Mouse (Mus musculus) C2C12 (cell line): ENCODE data around the gene Rab40b. TPM values are rescaled to one million over a fixed set of nuclear protein-coding genes. Genes with fewer than 3 reads are reported as not detected.

Experiments
- H3K27me3 ChIP-seq: one replicate; pipeline ENCODE4 v1.6.1; 2011; ENCODE audit not compliant: control insufficient read depth, insufficient read depth, insufficient read length
- H3K36me3 ChIP-seq: one replicate; pipeline ENCODE4 v1.6.1; 2011; ENCODE audit not compliant: control insufficient read depth, insufficient read depth
- H3K4me3 ChIP-seq: one replicate; pipeline ENCODE4 v1.5.1; 2011; ENCODE audit warnings: mild to moderate bottlenecking, control low read depth; ENCODE audit not compliant: poor library complexity, insufficient read depth, severe bottlenecking
- H3K79me2 ChIP-seq: one replicate; pipeline ENCODE4 v1.6.1; 2011; ENCODE audit not compliant: control insufficient read depth, insufficient read depth
- H3K79me3 ChIP-seq: one replicate; pipeline ENCODE4 v1.6.1; 2011; ENCODE audit warnings: low read depth, control low read depth
- H3ac ChIP-seq: one replicate; pipeline ENCODE3; 2011; ENCODE audit warnings: low read depth; ENCODE audit not compliant: control insufficient read depth, insufficient read length
- CEBPB ChIP-seq: IDR thresholded peaks from one replicate; pipeline ENCODE4 v1.6.1; 2011; ENCODE audit warnings: low read depth, mild to moderate bottlenecking, control low read depth, moderate library complexity
- CTCF ChIP-seq: IDR thresholded peaks from one replicate; pipeline ENCODE4 v1.5.1; 2011; ENCODE audit not compliant: control insufficient read depth, insufficient read depth, insufficient read length
- FOSL1 ChIP-seq: IDR thresholded peaks from one replicate; pipeline ENCODE4 v1.8.0; 2011; ENCODE audit warnings: mild to moderate bottlenecking, low read length; ENCODE audit not compliant: poor library complexity, insufficient read depth, severe bottlenecking
- MAX ChIP-seq: IDR thresholded peaks from one replicate; pipeline ENCODE4 v1.6.1; 2011; ENCODE audit warnings: mild to moderate bottlenecking, control low read depth
- MYOD1 ChIP-seq: IDR thresholded peaks from one replicate; pipeline ENCODE4 v1.6.1; 2011; ENCODE audit warnings: low read depth; ENCODE audit not compliant: control insufficient read depth, insufficient read length
- MYOG ChIP-seq: IDR thresholded peaks from one replicate; pipeline ENCODE4 v1.6.1; 2011; ENCODE audit not compliant: control insufficient read depth, insufficient read length; ENCODE audit errors: extremely low read depth
- USF1 ChIP-seq: IDR thresholded peaks from one replicate; pipeline ENCODE4 v1.6.1; 2011; ENCODE audit warnings: low read depth, mild to moderate bottlenecking, control low read depth, moderate library complexity
- polyA plus RNA-seq: library from polyadenylated mRNA; unstranded; fragments of >200 nt; fragmentation: generic; extraction: Trizol; gene quantifications from one replicate; pipeline ENCODE4 v1.2.1, GENCODE M21; 2012; ENCODE audit warnings: missing spikeins

Gene Rab40b
- polyA plus RNA-seq, 1 experiment = 0.41 TPM

DNA sequence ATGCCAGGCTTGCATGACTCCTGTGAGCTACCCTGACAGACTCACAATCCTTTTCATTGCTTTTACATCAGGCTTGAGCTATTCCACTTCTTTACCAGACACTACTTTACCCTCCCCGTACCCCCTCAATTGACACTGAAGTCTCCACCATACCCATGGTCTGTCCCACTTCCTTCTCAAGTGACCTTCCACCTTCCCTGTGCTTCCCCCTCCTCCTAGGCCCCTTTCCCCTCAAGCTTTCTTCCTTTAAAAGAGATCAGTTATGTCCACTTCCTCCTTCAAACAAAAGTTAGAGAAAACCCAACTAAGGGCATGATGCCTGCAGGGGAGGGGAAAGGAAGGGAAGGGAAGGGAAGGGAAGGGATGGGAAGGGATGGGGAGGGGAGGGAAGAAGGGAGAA lies 47.8 kb downstream of the Rab40b start:
- no peak overlapping the region for H3ac ChIP-seq
- peaks cover 18% of the 10 kb centered on the region for H3K79me3 ChIP-seq
- H3K4me3 ChIP-seq = no peak overlapping the region
- peaks cover 62% of the 10 kb centered on the region for H3K79me2 ChIP-seq
- no peak for TF ChIP-seq USF1
- no peak for TF ChIP-seq MYOD1
- no peak for TF ChIP-seq MYOG
- TF ChIP-seq MAX = no peak
- TF ChIP-seq CEBPB = no peak
- no peak for TF ChIP-seq CTCF
- TF ChIP-seq FOSL1 = no peak
- no peaks in the 10 kb centered on the region for H3K27me3 ChIP-seq
- peaks cover 48% of the 10 kb centered on the region for H3K36me3 ChIP-seq

DNA sequence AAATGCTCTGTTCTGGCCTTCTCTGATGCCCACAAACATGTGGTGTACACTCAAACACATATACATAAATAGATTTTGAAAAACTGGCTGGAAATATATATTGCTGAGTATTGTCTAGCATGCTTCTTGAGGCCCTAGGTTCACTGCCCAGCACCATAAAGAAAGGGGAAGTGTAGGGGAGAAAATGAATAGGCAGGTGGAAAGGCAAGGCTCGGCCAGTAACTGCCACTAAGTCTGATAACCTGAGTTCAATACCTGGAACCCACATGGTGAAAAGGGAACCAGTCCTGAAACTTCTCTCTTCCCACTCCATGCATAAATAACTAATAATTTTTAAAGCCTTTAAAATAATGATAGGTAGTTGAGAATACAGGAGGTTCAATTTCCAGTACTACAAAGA lies 48.4 kb downstream of the Rab40b start:
- TF ChIP-seq MAX (no peak), CEBPB (no peak), MYOG (no peak), MYOD1 (no peak), CTCF (no peak), FOSL1 (no peak), USF1 (no peak)
- H3K36me3 ChIP-seq = peaks cover 55% of the 10 kb centered on the region
- H3K79me3 ChIP-seq = peaks cover 18% of the 10 kb centered on the region
- H3K4me3 ChIP-seq = no peak overlapping the region
- H3K27me3 ChIP-seq = no peaks in the 10 kb centered on the region
- no peak overlapping the region for H3ac ChIP-seq
- H3K79me2 ChIP-seq = peaks cover 56% of the 10 kb centered on the region

DNA sequence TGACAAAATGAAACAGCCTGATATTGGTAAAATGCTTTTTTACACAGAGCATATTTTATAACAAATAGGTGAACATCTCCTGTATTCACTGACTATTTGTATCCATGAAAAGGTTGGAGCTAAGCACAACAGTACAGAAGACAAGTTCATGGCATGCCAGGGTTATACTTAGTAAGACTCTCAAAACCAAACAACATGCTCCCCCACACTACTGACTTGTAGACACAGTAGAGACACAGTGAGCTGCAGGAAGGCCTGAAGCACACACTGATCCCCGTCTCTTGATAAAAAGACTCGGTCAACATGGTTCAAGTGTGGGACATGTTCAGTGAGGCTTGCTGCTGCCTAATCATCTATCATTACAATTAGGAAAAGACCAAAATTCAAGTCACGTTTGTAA lies 56.4 kb downstream of the Rab40b start:
- no peak overlapping the region for H3K4me3 ChIP-seq
- peaks cover 3% of the 10 kb centered on the region for H3K79me3 ChIP-seq
- peaks cover 88% of the 10 kb centered on the region for H3K36me3 ChIP-seq
- TF ChIP-seq MAX (no peak), CEBPB (no peak), MYOD1 (no peak), USF1 (no peak), MYOG (no peak), FOSL1 (no peak), CTCF (no peak)
- H3ac ChIP-seq = no peak overlapping the region
- peaks cover 19% of the 10 kb centered on the region for H3K79me2 ChIP-seq
- H3K27me3 ChIP-seq = no peaks in the 10 kb centered on the region

DNA sequence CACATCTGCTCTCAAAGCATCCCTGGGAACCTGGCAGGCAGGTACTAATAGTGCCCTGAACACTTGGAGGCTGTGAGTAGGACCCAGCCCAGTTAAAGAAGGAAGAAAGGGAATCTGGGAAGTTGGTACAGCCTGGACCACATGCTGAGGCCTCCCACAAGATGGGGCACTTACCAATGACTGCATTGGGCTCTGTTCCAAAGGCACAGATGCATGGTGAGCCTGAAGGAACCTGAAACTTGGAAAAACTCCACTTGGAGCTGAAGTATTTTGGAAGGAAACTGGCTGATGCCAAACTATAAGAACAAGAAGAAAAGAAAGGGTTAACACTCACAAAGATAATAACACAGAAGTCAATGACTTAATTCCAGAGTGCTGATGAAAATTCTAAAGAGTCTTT lies 59.4 kb downstream of the Rab40b start:
- TF ChIP-seq MYOG = no peak
- TF ChIP-seq USF1 = no peak
- TF ChIP-seq CTCF = no peak
- TF ChIP-seq MAX = no peak
- no peak for TF ChIP-seq CEBPB
- TF ChIP-seq MYOD1 = no peak
- TF ChIP-seq FOSL1 = no peak
- Histone ChIP-seq H3K36me3 (peaks cover 72% of the 10 kb centered on the region), H3ac (no peak overlapping the region)

DNA sequence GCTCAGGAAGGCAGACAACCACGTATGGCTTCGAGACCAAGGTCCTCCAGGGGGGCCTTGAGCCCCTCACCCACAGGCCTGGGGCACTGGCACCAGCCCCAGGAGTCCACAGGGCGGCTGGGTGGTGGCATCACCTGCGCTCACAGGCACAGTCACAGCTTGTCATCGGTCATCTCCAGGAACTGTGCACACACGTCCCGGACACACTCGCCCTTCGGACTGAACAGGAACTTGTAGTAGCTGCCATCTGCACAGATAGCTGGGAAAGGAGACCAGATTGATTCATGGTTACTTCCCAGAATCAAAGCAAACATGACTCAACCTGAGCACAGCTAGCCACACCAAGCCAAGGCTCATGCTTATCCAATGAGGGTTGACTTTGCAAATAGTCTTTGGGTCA lies 59.8 kb downstream of the Rab40b start:
- Histone ChIP-seq H3K27me3 (no peaks in the 10 kb centered on the region), H3K79me2 (peaks cover 17% of the 10 kb centered on the region), H3K4me3 (no peak overlapping the region), H3ac (no peak overlapping the region), H3K36me3 (peaks cover 70% of the 10 kb centered on the region), H3K79me3 (peaks cover 2% of the 10 kb centered on the region)
- TF ChIP-seq MYOD1 = no peak
- no peak for TF ChIP-seq FOSL1
- no peak for TF ChIP-seq CTCF
- no peak for TF ChIP-seq MAX
- TF ChIP-seq USF1 = no peak
- TF ChIP-seq CEBPB = no peak
- no peak for TF ChIP-seq MYOG

More for the DNA sequence above, 59.4 kb downstream of the Rab40b start:
- Histone ChIP-seq H3K79me3 (peaks cover 2% of the 10 kb centered on the region), H3K4me3 (no peak overlapping the region), H3K79me2 (peaks cover 19% of the 10 kb centered on the region), H3K27me3 (no peaks in the 10 kb centered on the region)

DNA sequence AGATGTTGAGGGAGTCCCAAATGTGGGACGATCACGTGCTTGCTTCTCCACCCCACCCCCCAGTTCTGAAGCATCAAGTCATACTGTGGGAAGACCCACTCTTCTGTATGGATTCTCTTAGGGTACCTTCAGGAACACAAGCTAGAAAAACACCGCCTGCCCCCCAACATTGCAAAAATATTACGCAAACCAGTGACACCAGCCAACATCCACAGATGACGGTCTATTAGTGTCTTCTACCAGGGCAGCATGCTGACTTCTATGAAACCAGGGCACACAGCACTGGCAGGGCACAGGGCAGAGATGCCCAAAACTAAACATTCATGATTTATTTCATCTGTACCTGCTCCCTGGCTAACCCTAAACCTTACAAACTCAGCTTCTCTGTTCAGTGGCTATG lies 61.4 kb downstream of the Rab40b start:
- no peaks in the 10 kb centered on the region for H3K27me3 ChIP-seq
- H3K79me2 ChIP-seq = peaks cover 2% of the 10 kb centered on the region
- peaks cover 57% of the 10 kb centered on the region for H3K36me3 ChIP-seq
- H3ac ChIP-seq = no peak overlapping the region
- no peak for TF ChIP-seq CTCF
- no peak for TF ChIP-seq FOSL1
- TF ChIP-seq CEBPB = no peak
- TF ChIP-seq MYOG = no peak
- no peak for TF ChIP-seq MAX
- TF ChIP-seq MYOD1 = no peak
- no peak for TF ChIP-seq USF1
- H3K79me3 ChIP-seq = peaks cover 2% of the 10 kb centered on the region
- H3K4me3 ChIP-seq = no peak overlapping the region
